Mouse (Mus musculus) heart, adult 2 months (tissue): ENCODE measurements around the gene Utp6.

Experiments
- CTCF ChIP-seq: fragments of 200-600 bp; IDR thresholded peaks from 2 replicates; pipeline ENCODE4 v1.8.1; 2022; ENCODE audit warnings: antibody characterized with exemption, mild to moderate bottlenecking, moderate library complexity
- EP300 ChIP-seq: fragments of 200-500 bp; IDR thresholded peaks from 2 replicates; pipeline ENCODE4 v1.6.1; 2011; ENCODE audit warnings: low read depth, low read length, control low read depth; ENCODE audit not compliant: insufficient read depth

GRCm38 (mm10) chr11:79885713-79886393 is 76.3 kb downstream of the Utp6 start:
- TF ChIP-seq EP300 (no peak), CTCF (no peak)
